Mouse (Mus musculus) limb, embryonic 12.5 days (tissue): ENCODE measurements around the gene Dao. TPM values are rescaled to one million over a fixed set of nuclear protein-coding genes. Genes with fewer than 3 reads are reported as not detected.

Experiments
- ATAC-seq: fragments of 200-750 bp; cut with Nextera tagmentation; 2 replicates; pipeline ENCODE4 v1.8.0; 2017; ENCODE audit warnings: low read depth, moderate TSS enrichment; ENCODE audit not compliant: insufficient number of reproducible peaks, insufficient read depth, low FRiP score, low TSS enrichment
- H3K27ac ChIP-seq: fragments of 300-500 bp; sonication (generic); 2 replicates; pipeline ENCODE4 v1.5.1; 2016; ENCODE audit warnings: mild to moderate bottlenecking, moderate library complexity
- H3K27me3 ChIP-seq: fragments of 300-500 bp; sonication (generic); 2 replicates; pipeline ENCODE4 v1.6.1; 2016; ENCODE audit warnings: mild to moderate bottlenecking, moderate library complexity
- H3K36me3 ChIP-seq: fragments of 300-500 bp; sonication (generic); 2 replicates; pipeline ENCODE4 v1.6.1; 2016; ENCODE audit warnings: mild to moderate bottlenecking, moderate library complexity
- H3K4me1 ChIP-seq: fragments of 300-500 bp; sonication (generic); replicated peaks from 2 replicates; pipeline ENCODE4 v1.6.1; 2016
- H3K4me2 ChIP-seq: fragments of 300-500 bp; sonication (generic); 2 replicates; pipeline ENCODE4 v1.6.1; 2016; ENCODE audit warnings: mild to moderate bottlenecking, moderate library complexity
- H3K4me3 ChIP-seq: fragments of 300-500 bp; sonication (generic); replicated peaks from 2 replicates; pipeline ENCODE4 v1.5.1; 2016; ENCODE audit warnings: mild to moderate bottlenecking
- H3K9ac ChIP-seq: fragments of 300-500 bp; sonication (generic); replicated peaks from 2 replicates; pipeline ENCODE4 v1.6.1; 2016; ENCODE audit warnings: mild to moderate bottlenecking, moderate library complexity
- H3K9me3 ChIP-seq: fragments of 300-500 bp; sonication (generic); 2 replicates; pipeline ENCODE4 v1.6.1; 2016; ENCODE audit warnings: mild to moderate bottlenecking, moderate library complexity
- WGBS: fragments of 180-500 bp; shearing (Covaris S2); methylation state at CpG from one replicate; pipeline ENCODE4 v1.1.7; 2016; 5-methylcytosine and 5-hydroxymethylcytosine counted together
- polyA plus RNA-seq: library from polyadenylated mRNA; unstranded; fragments of >200 nt; fragmentation: Nextera tagmentation; extraction: Ambion mirVana; gene quantifications from 2 replicates; pipeline ENCODE4 v1.2.1, GENCODE M21; 2016

Gene Dao
- polyA plus RNA-seq, 1 experiment from 2014 or later, result not detected

- Histone ChIP-seq H3K4me1 (peaks cover 38% of the 10 kb centered on the region), H3K36me3 (peaks cover 35% of the 10 kb centered on the region), H3K9ac (no peak overlapping the region), H3K27me3 (no peaks in the 10 kb centered on the region), H3K27ac (no peak overlapping the region), H3K4me2 (no peak overlapping the region), H3K9me3 (no peaks in the 10 kb centered on the region), H3K4me3 (no peak overlapping the region)
- no peak for ATAC-seq
- 76% methylated on average over 10 of the region's 10 CpGs for WGBS
Measured at GRCm38 (mm10) chr5:113971434-113971960, 32.0 kb upstream of the Dao start.

DNA sequence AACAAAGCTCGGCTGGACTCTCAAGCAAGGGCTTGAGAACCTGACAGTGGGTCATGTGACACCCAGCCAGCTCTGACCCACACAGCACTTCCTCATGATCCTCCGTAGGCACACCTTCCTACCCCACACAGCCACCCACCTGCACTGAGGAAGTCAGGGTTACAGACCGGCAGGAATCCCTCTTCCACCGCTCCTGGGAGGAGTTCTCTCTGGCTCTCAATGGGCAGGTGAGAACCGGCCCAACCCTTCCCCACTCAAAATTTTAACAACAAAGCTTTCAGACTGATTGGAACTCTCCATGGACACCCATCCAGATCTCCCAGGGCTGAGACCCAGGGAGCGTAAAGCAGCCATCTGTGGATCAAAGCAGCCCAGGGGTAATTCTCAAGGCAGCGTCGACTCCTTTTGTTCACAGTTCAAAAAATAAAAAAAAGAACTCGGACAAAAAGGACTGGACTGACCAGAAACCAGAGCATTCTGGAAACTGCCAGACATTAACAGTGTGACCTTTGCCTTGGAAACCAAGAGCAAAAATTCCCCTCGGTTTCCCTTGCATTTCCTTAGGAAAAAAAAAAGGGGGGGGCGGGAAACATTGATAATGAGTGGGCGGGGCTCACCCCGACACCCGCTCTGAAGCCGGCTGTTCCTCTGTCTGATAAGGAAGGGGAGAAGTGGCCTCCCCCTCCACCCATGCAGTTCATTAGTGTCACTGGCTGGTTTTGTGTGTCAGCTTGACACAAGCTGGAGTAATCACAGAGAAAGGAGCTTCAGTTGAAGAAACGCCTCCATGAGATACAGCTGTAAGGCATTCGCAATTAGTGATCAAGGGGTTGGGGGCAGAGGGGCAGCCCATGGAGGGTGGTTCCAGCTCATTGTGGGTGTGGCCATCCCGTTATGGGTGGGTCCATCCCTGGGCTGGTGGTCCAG is 30.7 kb upstream of the Dao start:
- H3K4me2 ChIP-seq, result no peak overlapping the region
- no peaks in the 10 kb centered on the region for H3K27me3 ChIP-seq
- ATAC-seq, result no peak
- peaks cover 31% of the 10 kb centered on the region for H3K36me3 ChIP-seq
- no peak overlapping the region for H3K4me3 ChIP-seq
- no peaks in the 10 kb centered on the region for H3K9me3 ChIP-seq
- 0 out of 2 replicates have a peak overlapping the region, but pooled peaks have one; percentile 29 for H3K27ac ChIP-seq
- no peak overlapping the region for H3K9ac ChIP-seq
- WGBS, result 18% methylated on average over 18 of the region's 18 CpGs
- H3K4me1 ChIP-seq, result peaks cover 42% of the 10 kb centered on the region

GRCm38 (mm10) chr5:113973790-113974189 is 29.7 kb upstream of the Dao start:
- no peak for ATAC-seq
- peaks cover 42% of the 10 kb centered on the region for H3K4me1 ChIP-seq
- no peak overlapping the region for H3K9ac ChIP-seq
- no peak overlapping the region for H3K27ac ChIP-seq
- no peak overlapping the region for H3K4me3 ChIP-seq
- no peaks in the 10 kb centered on the region for H3K27me3 ChIP-seq
- peaks cover 32% of the 10 kb centered on the region for H3K36me3 ChIP-seq
- no peak overlapping the region for H3K4me2 ChIP-seq
- WGBS, result 93% methylated on average over 8 of the region's 8 CpGs
- H3K9me3 ChIP-seq, result no peaks in the 10 kb centered on the region

DNA sequence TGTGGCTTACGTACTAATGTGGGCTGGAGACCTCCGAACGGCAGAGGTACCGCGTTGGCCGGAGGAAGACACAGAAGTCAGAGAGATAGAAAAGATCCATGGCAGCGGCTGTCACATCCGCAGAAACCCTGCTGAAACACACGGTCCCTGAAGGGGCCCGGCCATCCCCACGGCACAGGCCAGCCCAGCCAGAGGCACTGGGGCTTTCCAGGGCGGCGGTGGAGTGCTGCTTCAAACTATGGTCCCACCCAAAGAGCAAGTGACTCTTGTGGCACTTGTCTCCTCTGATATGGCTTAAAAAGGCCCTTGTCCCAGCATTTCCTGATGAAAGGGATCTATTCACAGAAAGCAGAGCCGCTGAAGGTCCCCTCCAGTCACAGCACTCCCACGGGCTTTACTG is 28.9 kb upstream of the Dao start:
- no peak overlapping the region for H3K9ac ChIP-seq
- H3K27ac ChIP-seq, result no peak overlapping the region
- no peak overlapping the region for H3K4me3 ChIP-seq
- WGBS, result 71% methylated on average over 15 of the region's 15 CpGs
- H3K36me3 ChIP-seq, result peaks cover 24% of the 10 kb centered on the region
- no peak overlapping the region for H3K4me2 ChIP-seq
- no peaks in the 10 kb centered on the region for H3K27me3 ChIP-seq
- no peaks in the 10 kb centered on the region for H3K9me3 ChIP-seq
- ATAC-seq, result no peak
- H3K4me1 ChIP-seq, result peaks cover 42% of the 10 kb centered on the region

GRCm38 (mm10) chr5:113975538-113976215 is 27.8 kb upstream of the Dao start:
- H3K4me2 ChIP-seq, result no peak overlapping the region
- H3K27me3 ChIP-seq, result no peaks in the 10 kb centered on the region
- H3K36me3 ChIP-seq, result peaks cover 16% of the 10 kb centered on the region
- H3K4me3 ChIP-seq, result no peak overlapping the region
- no peak overlapping the region for H3K27ac ChIP-seq
- H3K9me3 ChIP-seq, result no peaks in the 10 kb centered on the region
- WGBS, result 70% methylated on average over 9 of the region's 9 CpGs
- ATAC-seq, result no peak
- no peak overlapping the region for H3K9ac ChIP-seq
- H3K4me1 ChIP-seq, result peaks cover 42% of the 10 kb centered on the region

DNA sequence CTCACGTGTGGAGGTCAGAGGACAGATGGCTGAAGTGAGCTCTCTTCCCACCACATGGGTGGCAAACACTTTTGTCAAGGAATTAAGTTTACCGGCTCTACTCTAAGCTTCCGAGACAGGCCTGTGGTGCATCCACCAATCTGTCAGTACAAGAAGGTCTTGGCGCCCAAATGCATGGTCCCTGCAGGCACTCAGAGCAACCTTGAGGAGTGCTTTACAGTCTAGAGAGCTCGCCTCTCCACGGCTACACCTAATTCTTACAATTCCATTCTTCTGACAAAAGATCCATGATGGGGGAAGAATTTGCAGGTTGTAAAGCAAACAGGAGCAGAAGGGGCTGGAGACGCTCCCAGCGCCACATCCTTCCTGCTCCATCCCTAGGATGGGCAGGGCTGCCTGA is 26.9 kb upstream of the Dao start:
- no peak for ATAC-seq
- H3K27ac ChIP-seq, result peak overlapping the region; percentile 66; the same call in 1 of the 2 replicates
- WGBS, result 88% methylated on average over 8 of the region's 8 CpGs
- no peaks in the 10 kb centered on the region for H3K9me3 ChIP-seq
- H3K4me1 ChIP-seq, result peaks cover 42% of the 10 kb centered on the region
- H3K9ac ChIP-seq, result no peak overlapping the region
- H3K4me3 ChIP-seq, result no peak overlapping the region
- no peaks in the 10 kb centered on the region for H3K27me3 ChIP-seq
- no peak overlapping the region for H3K4me2 ChIP-seq
- H3K36me3 ChIP-seq, result peaks cover 22% of the 10 kb centered on the region

GRCm38 (mm10) chr5:113977309-113977708 is 26.2 kb upstream of the Dao start:
- WGBS, result 80% methylated on average over 8 of the region's 8 CpGs
- no peak for ATAC-seq
- Histone ChIP-seq H3K27me3 (no peaks in the 10 kb centered on the region), H3K36me3 (peaks cover 29% of the 10 kb centered on the region), H3K27ac (peak overlapping the region; percentile 66; the same call in 1 of the 2 replicates), H3K4me1 (peaks cover 38% of the 10 kb centered on the region), H3K4me3 (no peak overlapping the region), H3K4me2 (no peak overlapping the region), H3K9ac (no peak overlapping the region), H3K9me3 (no peaks in the 10 kb centered on the region)

GRCm38 (mm10) chr5:113980511-113980910 is 23.0 kb upstream of the Dao start:
- Histone ChIP-seq H3K9me3 (no peaks in the 10 kb centered on the region), H3K4me2 (no peak overlapping the region), H3K4me1 (peaks cover 10% of the 10 kb centered on the region), H3K27me3 (no peaks in the 10 kb centered on the region), H3K27ac (no peak overlapping the region), H3K4me3 (no peak overlapping the region), H3K36me3 (peaks cover 42% of the 10 kb centered on the region), H3K9ac (no peak overlapping the region)
- WGBS, result 93% methylated on average over 1 of the region's 1 CpGs
- ATAC-seq, result no peak

- peaks cover 42% of the 10 kb centered on the region for H3K36me3 ChIP-seq
- peaks cover 9% of the 10 kb centered on the region for H3K4me1 ChIP-seq
- H3K9me3 ChIP-seq, result no peaks in the 10 kb centered on the region
- no peak overlapping the region for H3K27ac ChIP-seq
- ATAC-seq, result no peak
- H3K9ac ChIP-seq, result no peak overlapping the region
- 86% methylated on average over 6 of the region's 6 CpGs for WGBS
- H3K4me2 ChIP-seq, result no peak overlapping the region
- no peak overlapping the region for H3K4me3 ChIP-seq
- no peaks in the 10 kb centered on the region for H3K27me3 ChIP-seq
Measured at GRCm38 (mm10) chr5:113981171-113981570, 22.3 kb upstream of the Dao start.

GRCm38 (mm10) chr5:113981843-113982242 is 21.7 kb upstream of the Dao start:
- no peak overlapping the region for H3K27ac ChIP-seq
- H3K9me3 ChIP-seq, result no peaks in the 10 kb centered on the region
- peaks cover 16% of the 10 kb centered on the region for H3K4me1 ChIP-seq
- H3K36me3 ChIP-seq, result peaks cover 47% of the 10 kb centered on the region
- H3K27me3 ChIP-seq, result no peaks in the 10 kb centered on the region
- no peak for ATAC-seq
- 72% methylated on average over 8 of the region's 8 CpGs for WGBS
- no peak overlapping the region for H3K9ac ChIP-seq
- H3K4me2 ChIP-seq, result no peak overlapping the region
- no peak overlapping the region for H3K4me3 ChIP-seq

- Histone ChIP-seq H3K27me3 (no peaks in the 10 kb centered on the region), H3K9ac (no peak overlapping the region), H3K4me1 (peaks cover 13% of the 10 kb centered on the region), H3K4me2 (no peak overlapping the region), H3K4me3 (no peak overlapping the region), H3K27ac (no peak overlapping the region), H3K9me3 (no peaks in the 10 kb centered on the region), H3K36me3 (peaks cover 40% of the 10 kb centered on the region)
- 62% methylated on average over 6 of the region's 6 CpGs for WGBS
- no peak for ATAC-seq
Measured at GRCm38 (mm10) chr5:113983541-113983940, 20.0 kb upstream of the Dao start.
